Mouse (Mus musculus) liver, postnatal 0 days (tissue): ENCODE results near the gene Kntc1.
"Not testable (repeated sequence)": the region's sequence is repeated elsewhere in the genome, so short reads cannot be mapped to it uniquely, and the experiment has no call there.

Source experiments
- CTCF ChIP-seq: sonication (generic); IDR thresholded peaks from 2 replicates; pipeline ENCODE4 v1.5.1; 2016; ENCODE audit warnings: antibody characterized with exemption, low read depth
- EP300 ChIP-seq: IDR thresholded peaks from 2 replicates; pipeline ENCODE4 v1.6.1; 2016; ENCODE audit warnings: antibody characterized with exemption, low read depth, mild to moderate bottlenecking

GRCm38 (mm10) chr5:123766455-123766854 lies 16.9 kb downstream of the Kntc1 start:
- TF ChIP-seq EP300, CTCF: not testable (repeated sequence)
